Mouse (Mus musculus): ENCODE measurements around the gene Adcy5.

Adcy5 gene

GRCm38 (mm10) chr16:35270353-35270934 lies 115.8 kb downstream of the Adcy5 start:
- peak; percentile 43 for DNase-seq (ENCODE audit: low read depth)

DNA sequence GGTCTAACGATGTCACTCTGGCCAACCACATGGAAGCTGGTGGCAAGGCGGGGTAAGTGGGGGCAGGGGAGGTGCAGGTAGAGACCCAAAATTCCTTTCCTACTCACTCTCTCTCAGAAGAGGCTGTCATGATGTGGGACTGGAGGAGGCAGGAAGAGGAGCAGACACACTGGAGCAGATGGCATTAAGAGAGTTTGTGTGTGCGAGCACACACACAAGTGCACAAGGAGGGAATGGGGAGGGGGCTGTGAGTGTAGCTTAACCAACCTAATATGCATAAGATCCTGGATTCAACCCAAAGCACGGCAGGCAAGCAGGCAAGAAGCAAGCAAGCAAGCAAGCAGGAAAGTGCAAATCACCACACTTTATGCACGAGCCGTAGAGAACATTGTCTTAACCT lies 116.3 kb downstream of the Adcy5 start:
- no peak for DNase-seq (ENCODE audit: low read depth)

DNA sequence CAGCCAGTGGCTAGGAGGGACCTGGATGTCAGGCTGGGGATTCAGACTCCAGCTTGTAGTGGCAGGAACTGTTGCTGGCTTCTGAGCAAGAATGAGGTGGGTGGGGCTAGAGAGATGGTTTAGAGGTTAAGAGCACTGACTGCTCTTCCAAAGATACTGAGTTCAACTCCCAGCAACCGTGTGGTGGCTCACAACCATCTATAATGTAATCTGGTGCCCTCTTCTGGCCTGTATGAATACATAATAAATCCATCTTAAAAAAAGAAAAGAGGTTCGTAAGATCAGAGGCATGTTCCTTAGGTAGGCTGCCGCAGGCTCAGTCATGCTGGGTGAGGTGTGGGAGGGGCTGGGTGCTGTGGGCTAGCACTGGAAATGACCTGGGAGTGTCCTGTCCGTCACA lies 116.9 kb downstream of the Adcy5 start:
- no peak for DNase-seq (ENCODE audit: low read depth)

- no peak for DNase-seq (ENCODE audit: low read depth)
These were observed 117.7 kb downstream of the Adcy5 start for GRCm38 (mm10) chr16:35272417-35272816.

DNA sequence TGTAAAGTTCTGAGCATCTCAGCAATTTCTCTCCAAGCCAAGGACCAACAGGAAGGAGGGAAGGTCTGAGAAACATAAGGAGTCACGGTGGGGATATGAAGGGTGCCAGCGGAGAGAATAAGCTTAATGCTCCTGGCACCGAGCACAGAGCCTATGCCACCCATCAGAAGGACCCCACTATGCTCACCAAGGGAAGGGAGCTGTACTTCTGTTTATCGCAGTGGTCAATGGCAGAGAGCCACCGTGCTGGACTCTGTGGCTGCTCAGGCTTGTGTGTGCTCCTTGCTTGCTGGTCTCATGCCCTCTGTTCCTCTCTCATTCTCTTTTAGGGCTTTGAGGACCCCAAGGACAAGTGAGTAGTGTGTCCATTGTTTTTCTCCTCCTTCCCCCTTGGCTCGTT lies 123.5 kb downstream of the Adcy5 start:
- no peak for DNase-seq (ENCODE audit: low read depth)

DNA sequence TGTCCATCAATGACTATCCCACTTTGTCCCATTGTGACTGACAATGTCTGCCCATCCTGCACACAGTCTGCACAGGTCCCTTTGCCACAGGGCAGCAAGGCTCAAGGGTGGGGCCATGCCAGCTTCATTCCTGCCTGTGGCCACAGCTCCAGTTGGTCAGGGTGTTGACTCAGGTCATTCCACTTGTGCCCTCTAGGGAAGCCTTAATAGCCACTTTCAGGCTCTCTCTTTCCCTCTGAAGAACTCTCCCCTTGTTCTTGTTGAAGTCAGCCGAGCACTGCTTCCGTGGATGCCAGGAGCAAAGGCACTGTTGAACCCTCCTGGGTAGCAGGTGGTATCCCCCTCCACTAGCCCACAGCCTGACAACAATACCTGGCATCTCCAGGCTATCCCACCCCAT lies 127.8 kb downstream of the Adcy5 start:
- DNase-seq (ENCODE audit: low read depth): no peak

GRCm38 (mm10) chr16:35285821-35286220 lies 131.1 kb downstream of the Adcy5 start:
- no peak for DNase-seq (ENCODE audit: low read depth)

GRCm38 (mm10) chr16:35287244-35287643 lies 132.6 kb downstream of the Adcy5 start:
- no peak for DNase-seq (ENCODE audit: low read depth)

GRCm38 (mm10) chr16:35297786-35298185 lies 143.1 kb downstream of the Adcy5 start:
- no peak for DNase-seq (ENCODE audit: low read depth)

DNA sequence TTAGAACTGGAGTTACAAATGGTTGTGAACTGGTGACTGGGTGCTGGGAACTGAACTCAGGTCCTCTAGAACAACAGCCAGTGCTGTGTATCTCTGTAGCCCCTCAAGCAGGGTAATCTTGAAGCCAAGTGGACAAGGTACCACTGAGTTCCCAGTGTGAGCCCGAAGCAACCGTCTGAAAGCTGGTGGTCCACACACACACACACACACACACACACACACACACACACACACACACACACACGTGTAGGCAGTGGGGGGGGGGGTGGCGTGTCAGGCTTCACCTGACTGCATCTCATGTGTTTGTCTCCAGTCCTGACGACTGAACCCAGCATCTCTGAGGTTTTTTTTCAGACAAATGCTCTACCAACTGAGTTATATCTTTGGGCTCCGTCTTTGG lies 145.5 kb downstream of the Adcy5 start:
- no peak for DNase-seq (ENCODE audit: low read depth)

DNA sequence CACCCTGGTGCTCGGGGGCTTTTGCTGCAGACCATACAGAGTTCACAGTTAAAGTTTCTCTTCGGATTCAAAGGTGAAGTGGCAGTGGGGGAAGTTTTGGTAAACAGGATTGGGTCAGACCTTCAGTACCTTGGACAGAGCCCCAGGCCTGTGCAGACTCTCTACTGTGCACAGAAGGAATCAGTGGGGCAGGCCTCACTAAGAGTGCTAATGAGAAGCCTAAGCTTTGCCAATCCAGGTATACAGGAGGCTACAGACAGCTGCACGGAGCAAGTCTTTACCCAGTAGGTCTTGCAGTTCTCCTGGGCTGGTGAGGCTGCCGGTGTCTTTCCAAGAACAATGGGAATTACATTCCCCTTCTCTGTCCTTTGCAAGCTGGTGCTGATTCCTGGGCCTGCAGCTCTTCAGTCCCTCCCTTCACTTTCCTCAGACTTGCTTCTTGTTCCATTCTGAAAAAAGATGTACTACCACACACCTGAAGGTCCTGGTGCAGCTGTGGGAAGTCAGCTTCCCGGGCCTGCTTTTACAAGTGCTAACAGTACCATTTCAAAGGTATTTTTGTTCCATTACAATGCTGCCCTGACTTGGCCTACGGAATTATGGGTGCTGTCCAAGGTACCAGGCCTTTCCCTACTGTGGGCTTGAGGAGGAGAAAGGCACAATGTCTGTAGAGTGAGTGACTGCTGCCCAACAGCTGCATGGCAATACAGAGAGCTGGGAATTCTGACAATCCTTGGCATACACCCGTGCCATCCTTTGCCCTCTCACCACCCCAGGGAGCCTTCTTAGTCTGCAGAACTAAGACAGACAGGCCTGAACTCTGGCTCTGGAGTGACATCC lies 148.0 kb downstream of the Adcy5 start:
- no peak for DNase-seq (ENCODE audit: low read depth)

- no peak for DNase-seq (ENCODE audit: low read depth)
These were observed 149.0 kb downstream of the Adcy5 start for GRCm38 (mm10) chr16:35303721-35304120.

DNA sequence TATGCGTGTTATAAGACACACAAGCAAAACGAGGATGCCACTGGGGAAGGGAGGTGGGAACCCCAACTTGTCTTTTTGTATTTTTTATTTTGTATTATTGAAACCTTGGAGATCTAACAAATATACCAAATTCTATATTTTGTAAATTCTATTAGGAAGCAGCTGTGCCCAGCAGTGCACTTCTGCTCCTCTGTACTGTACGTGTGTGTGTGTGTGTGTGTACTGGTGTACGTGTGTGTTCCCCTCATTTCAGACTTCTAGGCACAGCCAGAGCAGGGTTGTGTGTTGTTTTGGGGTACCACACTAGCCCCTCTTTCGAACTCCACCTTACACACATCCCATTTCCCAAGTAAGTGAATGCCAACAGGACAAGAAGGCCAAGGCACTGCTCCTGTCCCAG lies 149.7 kb downstream of the Adcy5 start:
- DNase-seq (ENCODE audit: low read depth): no peak

DNA sequence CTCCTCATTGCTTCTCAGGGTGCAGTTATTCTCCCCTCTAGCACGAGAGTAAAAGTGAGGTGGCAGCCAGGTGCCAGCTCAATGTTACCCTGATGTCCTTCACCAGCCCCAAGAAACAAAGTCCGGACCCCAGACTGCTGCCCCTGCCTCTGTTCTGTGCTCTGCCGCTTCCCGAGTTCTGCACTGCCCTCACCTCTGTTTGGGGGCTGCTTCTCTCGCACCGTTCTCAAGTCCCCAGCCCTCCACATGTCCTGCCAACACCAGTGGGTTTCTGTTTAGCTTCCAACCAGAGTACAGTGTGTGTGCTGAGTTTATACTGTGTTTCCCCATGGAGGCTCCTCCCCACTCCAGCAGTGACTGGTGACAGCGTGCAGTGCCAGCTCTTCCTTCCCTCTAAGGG lies 150.5 kb downstream of the Adcy5 start:
- DNase-seq (ENCODE audit: low read depth): no peak

DNA sequence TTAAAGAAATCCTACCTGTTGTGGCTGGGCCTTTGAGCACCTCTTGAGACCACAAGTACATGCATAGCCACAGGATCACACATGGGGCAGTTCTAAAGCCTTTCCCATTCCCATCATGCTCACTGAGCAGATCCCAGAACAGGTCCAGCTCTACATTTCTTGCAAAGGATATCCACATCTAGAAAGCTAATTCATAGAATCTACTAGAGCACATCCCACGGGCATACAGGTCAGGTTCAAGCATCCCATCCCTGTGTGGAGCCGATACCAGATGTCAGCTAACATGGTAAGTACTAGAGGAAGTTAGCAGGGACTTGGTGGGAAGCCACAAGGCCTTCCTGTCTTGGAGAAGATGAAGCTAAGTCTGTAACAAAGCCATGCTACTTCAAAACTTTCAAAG lies 152.0 kb downstream of the Adcy5 start:
- DNase-seq (ENCODE audit: low read depth): no peak

GRCm38 (mm10) chr16:35307331-35307730 lies 152.7 kb downstream of the Adcy5 start:
- no peak for DNase-seq (ENCODE audit: low read depth)

DNA sequence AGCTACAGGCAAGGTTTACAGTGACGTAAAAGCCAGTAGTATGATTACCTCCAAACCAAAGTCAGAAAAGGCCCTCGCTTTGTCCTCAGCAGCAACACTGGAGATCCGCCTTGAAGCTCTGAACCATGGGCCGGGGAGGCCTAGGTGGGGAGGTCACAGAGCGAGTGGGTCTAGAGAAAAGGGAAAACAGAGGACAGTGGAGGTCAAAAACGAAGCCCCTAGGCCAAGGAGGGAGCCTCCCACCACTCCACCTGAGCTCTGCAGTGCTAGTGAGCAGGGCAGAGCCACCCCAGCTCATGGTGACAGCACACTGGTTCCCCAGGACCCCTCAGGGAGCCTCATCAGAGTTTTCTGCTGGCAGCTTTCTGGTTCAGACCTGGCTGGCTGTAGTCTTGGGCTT lies 153.3 kb downstream of the Adcy5 start:
- DNase-seq (ENCODE audit: low read depth): no peak

DNA sequence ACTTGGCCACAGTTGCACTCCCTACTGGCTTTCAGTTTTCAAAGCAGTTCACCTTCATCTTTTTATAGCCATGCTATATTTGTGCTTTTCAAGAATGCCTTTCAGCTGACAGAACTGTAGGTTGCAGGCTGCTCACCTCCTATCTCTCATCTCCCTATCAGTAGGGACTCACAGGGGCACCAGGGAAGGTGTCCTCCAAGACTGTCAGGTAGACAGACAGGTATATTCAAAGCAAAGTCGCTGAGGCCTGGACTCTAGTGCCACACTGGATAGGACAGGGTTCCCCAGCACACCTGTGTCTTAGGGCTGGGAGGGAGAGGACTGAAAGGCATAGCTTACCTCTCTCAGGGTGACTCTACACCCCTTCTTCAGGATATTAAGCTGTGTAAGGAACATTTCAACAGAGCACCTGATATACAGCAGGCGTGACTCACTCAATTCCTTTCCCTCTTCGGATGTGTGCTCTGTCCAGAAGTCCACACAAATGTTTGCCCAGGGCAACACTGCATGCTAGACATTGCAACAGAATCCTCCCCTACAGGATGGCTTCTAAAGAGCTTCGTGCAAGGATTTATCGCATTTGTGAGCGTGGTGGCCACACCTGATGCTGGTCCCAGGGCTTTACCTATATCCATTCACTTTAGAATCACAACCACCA lies 153.9 kb downstream of the Adcy5 start:
- no peak for DNase-seq (ENCODE audit: low read depth)

- no peak for DNase-seq (ENCODE audit: low read depth)
These were observed 155.0 kb downstream of the Adcy5 start for GRCm38 (mm10) chr16:35309634-35310033.

DNA sequence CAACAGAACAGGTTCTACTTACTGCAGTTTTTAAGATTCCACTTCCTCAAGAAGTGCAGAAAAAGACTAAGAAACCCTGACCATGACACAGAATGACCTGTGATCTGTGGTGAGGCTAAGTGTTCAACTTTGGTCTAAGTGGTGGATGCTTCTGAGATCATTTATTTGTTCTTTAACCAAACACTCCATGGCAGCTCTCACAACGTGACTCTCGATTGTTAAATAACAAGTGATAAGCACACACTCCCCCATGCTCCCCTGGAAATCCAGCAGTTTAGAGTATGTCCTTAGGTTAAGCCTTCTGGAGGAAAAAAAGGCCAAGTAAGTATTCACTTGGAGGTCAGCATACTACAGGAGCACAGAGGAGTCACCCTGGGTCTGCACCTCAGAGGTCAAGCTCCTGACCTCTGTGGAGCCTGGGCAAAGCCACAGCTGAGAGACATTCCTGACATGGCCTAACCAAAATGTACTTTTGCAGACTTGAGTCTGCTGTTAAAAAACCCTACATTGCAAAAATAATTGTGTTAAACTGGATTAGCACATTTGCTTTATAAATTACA lies 156.0 kb downstream of the Adcy5 start:
- no peak for DNase-seq (ENCODE audit: low read depth)

DNA sequence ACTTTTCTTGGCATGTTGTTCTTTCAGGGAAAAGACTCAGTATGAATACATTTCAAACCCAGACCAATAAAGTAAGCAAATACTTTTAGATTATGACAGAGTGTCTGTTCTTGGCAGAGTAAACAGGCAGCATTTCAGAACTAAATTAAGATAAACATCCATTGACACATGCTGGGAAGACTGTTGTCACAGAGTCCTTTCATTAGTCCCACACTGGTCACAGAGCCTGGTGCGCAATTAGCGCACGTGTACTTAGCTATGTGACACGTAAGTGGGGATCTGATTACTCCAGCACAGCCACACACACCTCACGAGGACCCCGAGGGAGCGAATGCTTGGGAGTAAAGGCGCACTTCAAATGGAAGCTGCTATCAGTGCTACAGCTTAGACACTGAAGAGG lies 156.9 kb downstream of the Adcy5 start:
- no peak for DNase-seq (ENCODE audit: low read depth)

- DNase-seq (ENCODE audit: low read depth): no peak
These were observed 160.8 kb downstream of the Adcy5 start for GRCm38 (mm10) chr16:35315496-35315895.

DNA sequence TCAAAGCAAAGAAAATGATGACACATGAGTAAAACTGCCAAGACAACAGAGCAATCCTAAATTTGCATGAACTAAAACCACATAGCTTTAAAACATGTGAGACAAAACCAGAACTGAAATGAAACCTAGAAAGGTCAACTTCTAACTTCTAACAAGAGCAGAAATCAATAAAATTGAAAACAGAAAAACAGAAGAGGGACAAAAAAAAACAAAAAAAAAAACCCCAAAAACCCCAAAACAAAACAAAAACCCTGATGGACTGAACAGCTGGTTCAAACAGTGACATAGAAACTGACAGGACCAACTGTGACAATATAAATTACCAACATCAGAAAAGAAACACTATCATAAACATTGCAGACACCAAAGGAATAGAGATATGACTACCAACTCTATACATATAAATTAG lies 162.2 kb downstream of the Adcy5 start:
- no peak for DNase-seq (ENCODE audit: low read depth)
